Mouse (Mus musculus) liver, embryonic 12.5 days (tissue): ENCODE data around the gene Evi5l. TPM values are rescaled to one million over a fixed set of nuclear protein-coding genes. Genes with fewer than 3 reads are reported as not detected.

ENCODE experiments used
- ATAC-seq: fragments of 200-750 bp; cut with Nextera tagmentation; 2 replicates; pipeline ENCODE4 v1.8.0; 2017; ENCODE audit warnings: moderate number of reproducible peaks, mild to moderate bottlenecking, moderate library complexity
- H3K27ac ChIP-seq: fragments of 300-500 bp; sonication (generic); 2 replicates; pipeline ENCODE4 v1.5.1; 2016; ENCODE audit warnings: mild to moderate bottlenecking
- H3K27me3 ChIP-seq: fragments of 300-500 bp; sonication (generic); replicated peaks from 2 replicates; pipeline ENCODE4 v1.6.1; 2016; ENCODE audit warnings: mild to moderate bottlenecking, moderate library complexity
- H3K36me3 ChIP-seq: fragments of 300-500 bp; sonication (generic); 2 replicates; pipeline ENCODE4 v1.6.1; 2016; ENCODE audit warnings: mild to moderate bottlenecking, moderate library complexity
- H3K4me1 ChIP-seq: fragments of 300-500 bp; sonication (generic); 2 replicates; pipeline ENCODE4 v1.6.1; 2016
- H3K4me2 ChIP-seq: fragments of 300-500 bp; sonication (generic); 2 replicates; pipeline ENCODE4 v1.6.1; 2016; ENCODE audit warnings: mild to moderate bottlenecking, moderate library complexity
- H3K4me3 ChIP-seq: fragments of 300-500 bp; sonication (generic); 2 replicates; pipeline ENCODE4 v1.5.1; 2016; ENCODE audit warnings: mild to moderate bottlenecking, moderate library complexity
- H3K9ac ChIP-seq: fragments of 300-500 bp; sonication (generic); 2 replicates; pipeline ENCODE4 v1.6.1; 2016; ENCODE audit warnings: mild to moderate bottlenecking, moderate library complexity
- H3K9me3 ChIP-seq: fragments of 300-500 bp; sonication (generic); replicated peaks from 2 replicates; pipeline ENCODE4 v1.6.1; 2016; ENCODE audit warnings: mild to moderate bottlenecking, moderate library complexity
- WGBS: fragments of 180-500 bp; shearing (Covaris S2); methylation state at CpG from one replicate; pipeline ENCODE4 v1.1.7; 2016; ENCODE audit not compliant: insufficient replicate concordance; 5-methylcytosine and 5-hydroxymethylcytosine counted together
- polyA plus RNA-seq: library from polyadenylated mRNA; unstranded; fragments of >200 nt; fragmentation: Nextera tagmentation; extraction: Ambion mirVana; gene quantifications from 2 replicates; pipeline ENCODE4 v1.2.1, GENCODE M21; 2016

Gene Evi5l
- polyA plus RNA-seq, 1 experiment from 2014 or later = 8.0 TPM

- H3K36me3 ChIP-seq = no peaks in the 10 kb centered on the region
- H3K4me2 ChIP-seq = no peak overlapping the region
- H3K9me3 ChIP-seq = no peaks in the 10 kb centered on the region
- WGBS = 68% methylated on average over 4 of the region's 4 CpGs
- H3K27ac ChIP-seq = no peak overlapping the region
- no peak for ATAC-seq
- H3K27me3 ChIP-seq = peaks cover 69% of the 10 kb centered on the region
- H3K4me1 ChIP-seq = peaks cover 20% of the 10 kb centered on the region
- H3K9ac ChIP-seq = no peak overlapping the region
- no peak overlapping the region for H3K4me3 ChIP-seq
Measured at GRCm38 (mm10) chr8:4227919-4228318, 61.6 kb downstream of the Evi5l start.

GRCm38 (mm10) chr8:4229784-4230183 is 63.4 kb downstream of the Evi5l start:
- no peak overlapping the region for H3K4me3 ChIP-seq
- no peak overlapping the region for H3K9ac ChIP-seq
- 55% methylated on average over 5 of the region's 5 CpGs for WGBS
- no peak overlapping the region for H3K4me2 ChIP-seq
- peaks cover 66% of the 10 kb centered on the region for H3K27me3 ChIP-seq
- H3K9me3 ChIP-seq = no peaks in the 10 kb centered on the region
- no peaks in the 10 kb centered on the region for H3K36me3 ChIP-seq
- ATAC-seq = no peak
- H3K4me1 ChIP-seq = peaks cover 20% of the 10 kb centered on the region
- no peak overlapping the region for H3K27ac ChIP-seq

GRCm38 (mm10) chr8:4230612-4231351 is 64.4 kb downstream of the Evi5l start:
- Histone ChIP-seq H3K4me1 (peaks cover 20% of the 10 kb centered on the region), H3K4me2 (no peak overlapping the region), H3K27me3 (peaks cover 64% of the 10 kb centered on the region), H3K9me3 (no peaks in the 10 kb centered on the region), H3K27ac (no peak overlapping the region), H3K9ac (no peak overlapping the region; the same call in 1 of the 2 replicates), H3K4me3 (no peak overlapping the region), H3K36me3 (no peaks in the 10 kb centered on the region)
- WGBS = 40% methylated on average over 10 of the region's 10 CpGs
- peak; percentile 47 for ATAC-seq

- peak overlapping the region; percentile 83 for H3K4me2 ChIP-seq
- peak overlapping the region; percentile 96 for H3K27ac ChIP-seq
- no peaks in the 10 kb centered on the region for H3K9me3 ChIP-seq
- peak overlapping the region; percentile 79 for H3K9ac ChIP-seq
- peaks cover 14% of the 10 kb centered on the region; the same call in 1 of the 2 replicates for H3K27me3 ChIP-seq
- no peak for ATAC-seq
- H3K4me1 ChIP-seq = peaks cover 30% of the 10 kb centered on the region
- 19% methylated on average over 15 of the region's 15 CpGs for whole genome bisulfite sequencing
- peak overlapping the region; percentile 82 for H3K4me3 ChIP-seq
- peaks cover 24% of the 10 kb centered on the region for H3K36me3 ChIP-seq
Measured at GRCm38 (mm10) chr8:4237814-4238433, 71.6 kb downstream of the Evi5l start.

GRCm38 (mm10) chr8:4238434-4239192 is 72.2 kb downstream of the Evi5l start, which contains the start of the genes Map2k7 and Gm49320:
TSS of gene Map2k7 (plus strand) at chr8:4238740.
TSS of gene Gm49320 (plus strand) at chr8:4238865.
- Histone ChIP-seq H3K27me3 (peaks cover 14% of the 10 kb centered on the region; the same call in 1 of the 2 replicates), H3K9me3 (no peaks in the 10 kb centered on the region), H3K4me2 (peak within 1 kb of the TSS; percentile 83), H3K9ac (peak within 1 kb of the TSS; percentile 79), H3K4me3 (peak within 1 kb of the TSS; percentile 82), H3K4me1 (peaks cover 30% of the 10 kb centered on the region), H3K27ac (peak within 1 kb of the TSS; percentile 96), H3K36me3 (peaks cover 31% of the 10 kb centered on the region)
- ATAC-seq = peak; percentile 91
- under 1% methylated on average over 71 of the region's 71 CpGs for WGBS

GRCm38 (mm10) chr8:4239193-4239890 is 73.0 kb downstream of the Evi5l start:
- ATAC-seq = peak; percentile 50
- H3K4me3 ChIP-seq = peak overlapping the region; percentile 82
- 10% methylated on average over 19 of the region's 19 CpGs for WGBS
- peaks cover 38% of the 10 kb centered on the region for H3K36me3 ChIP-seq
- no peaks in the 10 kb centered on the region for H3K9me3 ChIP-seq
- H3K9ac ChIP-seq = peak overlapping the region; percentile 79
- H3K4me2 ChIP-seq = peak overlapping the region; percentile 83
- peaks cover 9% of the 10 kb centered on the region; the same call in 1 of the 2 replicates for H3K27me3 ChIP-seq
- peaks cover 30% of the 10 kb centered on the region for H3K4me1 ChIP-seq
- H3K27ac ChIP-seq = peak overlapping the region; percentile 96

- ATAC-seq = no peak
- Histone ChIP-seq H3K27me3 (no peaks in the 10 kb centered on the region), H3K4me2 (no peak overlapping the region), H3K36me3 (peaks cover 89% of the 10 kb centered on the region), H3K9me3 (no peaks in the 10 kb centered on the region), H3K27ac (no peak overlapping the region), H3K9ac (no peak overlapping the region), H3K4me1 (peaks cover 28% of the 10 kb centered on the region), H3K4me3 (no peak overlapping the region)
- WGBS = 82% methylated on average over 5 of the region's 5 CpGs
Measured at GRCm38 (mm10) chr8:4245061-4245460, 78.7 kb downstream of the Evi5l start.

GRCm38 (mm10) chr8:4245737-4246136 is 79.4 kb downstream of the Evi5l start:
- 91% methylated on average over 13 of the region's 13 CpGs for WGBS

GRCm38 (mm10) chr8:4247241-4247640 is 80.9 kb downstream of the Evi5l start:
- H3K9me3 ChIP-seq = no peaks in the 10 kb centered on the region
- WGBS = 76% methylated on average over 8 of the region's 8 CpGs
- H3K4me2 ChIP-seq = no peak overlapping the region
- H3K4me3 ChIP-seq = no peak overlapping the region
- H3K27ac ChIP-seq = no peak overlapping the region
- H3K27me3 ChIP-seq = no peaks in the 10 kb centered on the region
- no peak overlapping the region for H3K9ac ChIP-seq
- H3K36me3 ChIP-seq = peaks cover 72% of the 10 kb centered on the region
- no peak for ATAC-seq
- H3K4me1 ChIP-seq = peaks cover 32% of the 10 kb centered on the region

More at GRCm38 (mm10) chr8:4245737-4246136, 79.4 kb downstream of the Evi5l start:
- H3K4me1 ChIP-seq = peaks cover 28% of the 10 kb centered on the region
- H3K4me3 ChIP-seq = no peak overlapping the region
- H3K27me3 ChIP-seq = no peaks in the 10 kb centered on the region
- H3K9ac ChIP-seq = no peak overlapping the region
- no peak for ATAC-seq
- no peaks in the 10 kb centered on the region for H3K9me3 ChIP-seq
- no peak overlapping the region for H3K27ac ChIP-seq
- H3K4me2 ChIP-seq = no peak overlapping the region
- H3K36me3 ChIP-seq = peaks cover 84% of the 10 kb centered on the region

GRCm38 (mm10) chr8:4247951-4248540 is 81.7 kb downstream of the Evi5l start, which contains the start of gene Tgfbr3l:
TSS of gene Tgfbr3l (plus strand) at chr8:4248214.
- no peak within 1 kb of the TSS for H3K9ac ChIP-seq
- no peak within 1 kb of the TSS for H3K27ac ChIP-seq
- 79% methylated on average over 15 of the region's 15 CpGs for WGBS
- H3K4me3 ChIP-seq = no peak within 1 kb of the TSS
- H3K27me3 ChIP-seq = no peaks in the 10 kb centered on the region
- peaks cover 37% of the 10 kb centered on the region for H3K4me1 ChIP-seq
- no peak within 1 kb of the TSS for H3K4me2 ChIP-seq
- peaks cover 64% of the 10 kb centered on the region for H3K36me3 ChIP-seq
- no peak for ATAC-seq
- no peaks in the 10 kb centered on the region for H3K9me3 ChIP-seq

- H3K4me3 ChIP-seq = no peak overlapping the region
- H3K27ac ChIP-seq = no peak overlapping the region
- WGBS = 37% methylated on average over 29 of the region's 29 CpGs
- H3K36me3 ChIP-seq = peaks cover 53% of the 10 kb centered on the region
- H3K4me1 ChIP-seq = peaks cover 46% of the 10 kb centered on the region
- no peaks in the 10 kb centered on the region for H3K27me3 ChIP-seq
- no peak overlapping the region for H3K9ac ChIP-seq
- ATAC-seq = no peak
- H3K9me3 ChIP-seq = no peaks in the 10 kb centered on the region
- H3K4me2 ChIP-seq = no peak overlapping the region
Measured at GRCm38 (mm10) chr8:4249213-4249612, 82.8 kb downstream of the Evi5l start.
